Mouse (Mus musculus): ENCODE data around the gene Slc25a48. TPM values are rescaled to one million over a fixed set of nuclear protein-coding genes. Genes with fewer than 3 reads are reported as not detected.

Gene Slc25a48
- total and polyA plus RNA-seq, 2 experiments from 2014 or later, result 0.04 to 0.05 TPM

- Histone ChIP-seq H3K4me3 (ENCODE audit: low read depth, low read length) (no peak overlapping the region), H3K4me1 (ENCODE audit: insufficient read depth, low read length) (no peaks in the 10 kb centered on the region), H3K4me2 (ENCODE audit: low read depth, low read length, poor library complexity, severe bottlenecking) (no peak overlapping the region), H3K36me3 (ENCODE audit: insufficient read depth, low read length) (no peaks in the 10 kb centered on the region), H3K27ac (ENCODE audit: low read depth, low read length) (no peak overlapping the region), H3K9ac (replicated peaks; ENCODE audit: low read length, poor library complexity, severe bottlenecking) (no peak overlapping the region), H3K27me3 (ENCODE audit: insufficient read depth, low read length) (no peaks in the 10 kb centered on the region), H3K9me3 (ENCODE audit: low read length) (no peaks in the 10 kb centered on the region)
- TF ChIP-seq CTCF (IDR thresholded peaks at IDR 0.05), result no peak
- WGBS, result 48% methylated on average over 6 of the region's 6 CpGs
- DNase-seq (ENCODE audit: low spot score) (peak; percentile 54), ATAC-seq (ENCODE audit: low FRiP score) (no peak)
Observed at GRCm38 (mm10) chr13:56477271-56477670, 39.1 kb downstream of the Slc25a48 start.

GRCm38 (mm10) chr13:56478027-56478426, 39.9 kb downstream of the Slc25a48 start:
- no peak overlapping the region for H3K27ac ChIP-seq (ENCODE audit: low read depth, low read length)
- H3K9me3 ChIP-seq (ENCODE audit: low read length), result no peaks in the 10 kb centered on the region
- no peaks in the 10 kb centered on the region for H3K27me3 ChIP-seq (ENCODE audit: insufficient read depth, low read length)
- TF ChIP-seq CTCF (IDR thresholded peaks at IDR 0.05), result peak; percentile 26
- H3K4me2 ChIP-seq (ENCODE audit: low read depth, low read length, poor library complexity, severe bottlenecking), result no peak overlapping the region
- ATAC-seq (ENCODE audit: low FRiP score), result no peak
- H3K9ac ChIP-seq (replicated peaks; ENCODE audit: low read length, poor library complexity, severe bottlenecking), result no peak overlapping the region
- H3K4me3 ChIP-seq (ENCODE audit: low read depth, low read length), result no peak overlapping the region
- no peaks in the 10 kb centered on the region for H3K4me1 ChIP-seq (ENCODE audit: insufficient read depth, low read length)
- 84% methylated on average over 6 of the region's 6 CpGs for WGBS
- DNase-seq (ENCODE audit: low spot score), result no peak
- no peaks in the 10 kb centered on the region for H3K36me3 ChIP-seq (ENCODE audit: insufficient read depth, low read length)

DNA sequence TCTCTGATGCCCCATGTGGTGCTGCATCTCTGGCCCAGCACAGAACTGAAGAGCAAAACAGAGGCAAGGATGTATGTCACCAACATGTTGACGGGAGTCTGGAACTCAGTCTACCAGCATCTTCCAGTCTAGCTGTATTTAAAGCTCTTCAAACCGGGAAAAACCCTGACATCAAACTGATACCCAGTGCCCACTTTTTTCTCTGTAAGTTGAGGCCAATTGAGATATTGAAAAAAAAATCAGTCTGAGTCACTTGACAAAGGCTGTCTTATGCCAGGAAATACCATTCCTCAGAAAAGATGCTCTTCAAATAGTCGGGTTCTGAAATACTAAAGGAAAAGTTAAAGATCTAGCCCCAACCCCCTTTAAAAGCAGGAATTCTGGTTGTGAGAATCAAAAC, 44.0 kb downstream of the Slc25a48 start, which contains the start of gene Il9:
Gene Il9 (minus strand): TSS at position 101 of the 400 bp plus-strand sequence.
- no peak for TF ChIP-seq CTCF (IDR thresholded peaks at IDR 0.05)
- H3K4me3 ChIP-seq (ENCODE audit: low read depth, low read length), result no peak within 1 kb of the TSS
- H3K9me3 ChIP-seq (ENCODE audit: low read length), result no peaks in the 10 kb centered on the region
- H3K9ac ChIP-seq (replicated peaks; ENCODE audit: low read length, poor library complexity, severe bottlenecking), result no peak within 1 kb of the TSS
- H3K4me2 ChIP-seq (ENCODE audit: low read depth, low read length, poor library complexity, severe bottlenecking), result no peak within 1 kb of the TSS
- H3K27ac ChIP-seq (ENCODE audit: low read depth, low read length), result no peak within 1 kb of the TSS
- no peaks in the 10 kb centered on the region for H3K36me3 ChIP-seq (ENCODE audit: insufficient read depth, low read length)
- ATAC-seq (ENCODE audit: low FRiP score) (no peak), DNase-seq (ENCODE audit: low spot score) (no peak)
- no peaks in the 10 kb centered on the region for H3K4me1 ChIP-seq (ENCODE audit: insufficient read depth, low read length)
- no peaks in the 10 kb centered on the region for H3K27me3 ChIP-seq (ENCODE audit: insufficient read depth, low read length)
- WGBS, result 81% methylated on average over 3 of the region's 3 CpGs

GRCm38 (mm10) chr13:56488012-56488411, 49.9 kb downstream of the Slc25a48 start:
- Histone ChIP-seq H3K9me3 (ENCODE audit: low read length) (no peaks in the 10 kb centered on the region), H3K36me3 (ENCODE audit: insufficient read depth, low read length) (no peaks in the 10 kb centered on the region), H3K4me3 (ENCODE audit: low read depth, low read length) (no peak overlapping the region), H3K27ac (ENCODE audit: low read depth, low read length) (no peak overlapping the region), H3K27me3 (ENCODE audit: insufficient read depth, low read length) (no peaks in the 10 kb centered on the region), H3K4me1 (ENCODE audit: insufficient read depth, low read length) (no peaks in the 10 kb centered on the region), H3K9ac (replicated peaks; ENCODE audit: low read length, poor library complexity, severe bottlenecking) (no peak overlapping the region), H3K4me2 (ENCODE audit: low read depth, low read length, poor library complexity, severe bottlenecking) (no peak overlapping the region)
- no peak for TF ChIP-seq CTCF (IDR thresholded peaks at IDR 0.05)
- ATAC-seq (ENCODE audit: low FRiP score), result no peak
- WGBS, result 67% methylated on average over 5 of the region's 5 CpGs
- no peak for DNase-seq (ENCODE audit: low spot score)

DNA sequence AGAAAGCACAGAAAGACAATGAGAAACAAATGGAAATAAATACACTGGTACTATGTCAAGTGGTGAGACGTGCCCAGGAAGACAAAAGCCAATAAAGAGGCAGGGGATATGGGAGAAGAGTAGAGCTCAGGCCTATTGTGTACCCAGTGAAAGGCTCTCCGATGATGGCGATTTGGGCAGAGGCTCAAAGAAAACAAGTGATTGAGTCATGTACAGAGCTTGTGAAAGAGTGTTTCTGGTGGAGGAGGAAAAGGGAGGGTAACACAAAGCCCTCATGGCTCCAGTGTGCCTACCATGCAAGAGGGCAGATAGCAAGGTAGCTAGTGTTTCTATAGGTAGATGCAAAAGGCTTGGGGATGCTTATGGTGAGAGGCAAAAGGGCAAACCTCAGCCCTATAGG, 56.3 kb downstream of the Slc25a48 start:
- Histone ChIP-seq H3K4me3 (ENCODE audit: low read depth, low read length) (no peak overlapping the region), H3K27me3 (ENCODE audit: insufficient read depth, low read length) (no peaks in the 10 kb centered on the region), H3K27ac (ENCODE audit: low read depth, low read length) (no peak overlapping the region), H3K9me3 (ENCODE audit: low read length) (no peaks in the 10 kb centered on the region), H3K9ac (replicated peaks; ENCODE audit: low read length, poor library complexity, severe bottlenecking) (no peak overlapping the region), H3K4me2 (ENCODE audit: low read depth, low read length, poor library complexity, severe bottlenecking) (no peak overlapping the region), H3K36me3 (ENCODE audit: insufficient read depth, low read length) (no peaks in the 10 kb centered on the region), H3K4me1 (ENCODE audit: insufficient read depth, low read length) (no peaks in the 10 kb centered on the region)
- no peak for TF ChIP-seq CTCF (IDR thresholded peaks at IDR 0.05)
- DNase-seq (ENCODE audit: low spot score) (no peak), ATAC-seq (ENCODE audit: low FRiP score) (no peak)
- WGBS, result 44% methylated on average over 3 of the region's 3 CpGs

DNA sequence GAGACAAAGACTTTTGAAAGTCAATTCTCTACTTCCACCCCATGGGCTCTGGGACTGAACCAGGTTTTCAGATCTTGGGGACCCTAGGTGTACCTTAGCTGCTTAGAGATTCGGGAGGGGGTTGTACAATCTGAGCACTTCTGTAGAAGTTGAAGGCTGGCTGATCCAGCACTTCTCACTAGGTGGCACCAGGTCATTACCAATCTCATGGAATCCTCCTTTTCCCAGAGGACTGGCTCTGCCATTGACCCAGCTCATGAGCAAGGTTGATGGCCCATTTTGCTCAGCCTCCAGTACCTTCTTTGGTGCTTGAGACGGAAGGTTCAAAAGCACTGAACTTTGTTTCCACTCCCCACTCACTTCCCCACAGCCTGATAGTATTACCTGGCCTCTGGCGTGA, 62.0 kb downstream of the Slc25a48 start:
- no peak overlapping the region for H3K4me3 ChIP-seq (ENCODE audit: low read depth, low read length)
- no peak for ATAC-seq (ENCODE audit: low FRiP score)
- DNase-seq (ENCODE audit: low spot score), result peak; percentile 59
- TF ChIP-seq CTCF (IDR thresholded peaks at IDR 0.05), result peak; percentile 67
- 84% methylated on average over 3 of the region's 3 CpGs for WGBS
- no peaks in the 10 kb centered on the region for H3K27me3 ChIP-seq (ENCODE audit: insufficient read depth, low read length)
- no peaks in the 10 kb centered on the region for H3K36me3 ChIP-seq (ENCODE audit: insufficient read depth, low read length)
- H3K27ac ChIP-seq (ENCODE audit: low read depth, low read length), result no peak overlapping the region
- H3K9me3 ChIP-seq (ENCODE audit: low read length), result no peaks in the 10 kb centered on the region
- H3K4me2 ChIP-seq (ENCODE audit: low read depth, low read length, poor library complexity, severe bottlenecking), result no peak overlapping the region
- no peaks in the 10 kb centered on the region for H3K4me1 ChIP-seq (ENCODE audit: insufficient read depth, low read length)
- H3K9ac ChIP-seq (replicated peaks; ENCODE audit: low read length, poor library complexity, severe bottlenecking), result no peak overlapping the region

Measured in midbrain, postnatal 0 days (tissue).